In genomic region chr3:141464691-141465103, GRCm38 (mm10) we compare ENCODE assay signal across 7 mouse cellular contexts. TPM values are rescaled to one million over a fixed set of nuclear protein-coding genes. Genes with fewer than 3 reads are reported as not detected.
DNase-seq lines count a peak whose midpoint lies in the region; ATAC-seq lines count a peak whose summit lies in the region.

No protein-coding gene starts in this region.

- H3K27me3 ChIP-seq in hindbrain, embryonic 15.5 days = no peaks in the 10 kb centered on the region
- peaks cover 44% of the 10 kb centered on the region for H3K27me3 ChIP-seq in megakaryocyte, embryonic 14.5 days (replicated peaks)
- peaks cover 16% of the 10 kb centered on the region for H3K27me3 ChIP-seq in stomach, embryonic 16.5 days (ENCODE audit: control insufficient read depth, insufficient read depth, low read length)

- H3K4me3 ChIP-seq in hindbrain, embryonic 15.5 days = peak overlapping the region; percentile 81
- H3K4me3 ChIP-seq in megakaryocyte, embryonic 14.5 days (replicated peaks) = peak overlapping the region; percentile 85
- peak overlapping the region; percentile 73 for H3K4me3 ChIP-seq in stomach, embryonic 16.5 days (replicated peaks; ENCODE audit: low read length)

- peak overlapping the region; percentile 97 for H3K27ac ChIP-seq in hindbrain, embryonic 15.5 days (replicated peaks)
- H3K27ac ChIP-seq in stomach, embryonic 16.5 days (ENCODE audit: low read length) = peak overlapping the region; percentile 83

- no peaks in the 10 kb centered on the region for H3K36me3 ChIP-seq in hindbrain, embryonic 15.5 days
- H3K36me3 ChIP-seq in megakaryocyte, embryonic 14.5 days (replicated peaks; ENCODE audit: low read length) = no peaks in the 10 kb centered on the region
- H3K36me3 ChIP-seq in stomach, embryonic 16.5 days (ENCODE audit: control insufficient read depth, insufficient read depth, low read length) = no peaks in the 10 kb centered on the region

- WGBS in hindbrain, embryonic 15.5 days = 0% methylated on average over 26 of the region's 26 CpGs
- WGBS in stomach, embryonic 16.5 days = under 1% methylated on average over 26 of the region's 26 CpGs

- peak overlapping the region; percentile 85 for H3K9ac ChIP-seq in hindbrain, embryonic 15.5 days
- peak overlapping the region; percentile 73 for H3K9ac ChIP-seq in stomach, embryonic 16.5 days (ENCODE audit: low read length)

- H3K4me1 ChIP-seq in hindbrain, embryonic 15.5 days (replicated peaks) = peaks cover 31% of the 10 kb centered on the region
- peaks cover 16% of the 10 kb centered on the region for H3K4me1 ChIP-seq in megakaryocyte, embryonic 14.5 days
- no peaks in the 10 kb centered on the region; the same call in 1 of the 2 replicates for H3K4me1 ChIP-seq in stomach, embryonic 16.5 days (ENCODE audit: control insufficient read depth, insufficient read depth, low read length)

- H3K9me3 ChIP-seq in hindbrain, embryonic 15.5 days = no peaks in the 10 kb centered on the region
- peaks cover 13% of the 10 kb centered on the region for H3K9me3 ChIP-seq in megakaryocyte, embryonic 14.5 days
- no peaks in the 10 kb centered on the region for H3K9me3 ChIP-seq in stomach, embryonic 16.5 days (replicated peaks; ENCODE audit: control insufficient read depth, low read length)

- DNase-seq in adrenal gland, adult 8-10 months = peak; percentile 43
- DNase-seq in cerebellum, adult 9-11 months = peak; percentile 92
- DNase-seq in frontal cortex, postnatal 14 days (ENCODE audit: low spot score in 2 of 2) = peak; percentile 43 to 62
- peak; percentile 54 to 68 for DNase-seq in left cerebral cortex, adult 8-10 months (ENCODE audit: low spot score in 2 of 2)

- ATAC-seq in hindbrain, embryonic 15.5 days (ENCODE audit: low FRiP score, low read depth) = peak; percentile 76
- peak; percentile 61; the same call in 1 of the 2 replicates for ATAC-seq in stomach, embryonic 16.5 days (ENCODE audit: insufficient read depth, low FRiP score)

- peak overlapping the region; percentile 75 for H3K4me2 ChIP-seq in hindbrain, embryonic 15.5 days
- peak overlapping the region; percentile 90 for H3K4me2 ChIP-seq in stomach, embryonic 16.5 days (ENCODE audit: low read depth, low read length)

RNA-seq across cellular contexts. Expression of gene Unc5c, which starts 0.3 kb away (rescaled TPM):
- total RNA-seq in adrenal gland, adult 8-10 months (2022) = 10 to 100 TPM in 2 of 4 experiments, 1 to 10 TPM in 2; 8.6 to 14.8 (median 11.3) TPM
- 19.8 and 28.6 TPM in 2 replicates for polyA plus RNA-seq in hindbrain, embryonic 15.5 days (2015; fragmentation: Nextera tagmentation; extraction: Ambion mirVana)
- 10 to 100 TPM; 27.4 to 29.4 (median 28.6) TPM for total RNA-seq in left cerebral cortex, adult 8-10 months (2022)
- polyA plus RNA-seq in megakaryocyte, embryonic 14.5 days (2012; ENCODE audit: insufficient read depth, low replicate concordance) = 0.01 TPM in 1 of 2 replicates, not detected in the other
- 3.8 and 4.3 TPM in 2 replicates for polyA plus RNA-seq in stomach, embryonic 16.5 days (2015; fragmentation: Nextera tagmentation; extraction: Ambion mirVana)

Comparison
In these comparisons a context has a peak if more than half of its experiments do, and no peak if none do; other contexts are left out.
1. Peak in every context shown above with its lines: DNase-seq, ATAC-seq, H3K4me3 ChIP-seq and H3K27ac ChIP-seq.